Comparison of ENCODE assay signal across 9 mouse cellular contexts in the genomic region with DNA sequence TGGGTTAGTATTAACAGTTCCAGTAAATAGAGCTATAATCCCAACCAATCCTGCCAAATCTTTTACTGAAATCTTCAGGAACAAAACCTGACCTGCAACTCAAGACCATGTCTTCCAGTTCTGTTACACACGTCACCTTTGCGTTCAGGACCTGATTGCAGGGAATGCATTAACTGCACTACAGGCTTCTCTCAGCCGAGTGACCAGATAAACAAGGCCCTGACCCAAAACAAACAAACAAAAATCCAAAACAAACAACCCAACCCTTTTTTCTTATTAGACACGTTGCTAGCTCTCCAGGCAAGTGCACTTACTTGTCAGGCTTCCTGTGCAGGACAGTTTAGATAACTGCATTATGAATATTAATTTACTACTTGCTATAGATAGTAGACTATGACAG.
"Had no signal": no experiment of that assay in that cellular context is flagged by ENCODE, and none has a peak within 500 bp of the region (broad histone marks: within the 10 kb centered on the region; RNA-seq: fewer than 3 reads in every experiment).

No protein-coding gene starts in this region.

- H3K27me3 ChIP-seq: limb, embryonic 12.5 days; liver, embryonic 15.5 days; midbrain, embryonic 12.5 days had no signal

- ATAC-seq: midbrain, embryonic 16.5 days had no signal

- H3K4me3 ChIP-seq: limb, embryonic 12.5 days; liver, embryonic 15.5 days; midbrain, embryonic 12.5 days had no signal

- H3K27ac ChIP-seq: limb, embryonic 12.5 days; liver, embryonic 15.5 days; midbrain, embryonic 12.5 days had no signal

- H3K4me1 ChIP-seq: midbrain, embryonic 12.5 days had no signal

- H3K9me3 ChIP-seq: limb, embryonic 12.5 days; liver, embryonic 15.5 days; midbrain, embryonic 12.5 days had no signal

- DNase-seq: layer of hippocampus, adult 9-11 months; layer of hippocampus, postnatal 36 days; liver; lung, embryonic 14.5 days; thymus, postnatal 4 days had no signal
